ENCODE assay signal across 8 mouse cellular contexts in genomic region chr7:82870148-82870513, GRCm38 (mm10). TPM values are rescaled to one million over a fixed set of nuclear protein-coding genes. Genes with fewer than 3 reads are reported as not detected.
DNase-seq lines count a peak whose midpoint lies in the region; ATAC-seq and TF ChIP-seq lines count a peak whose summit lies in the region.

No protein-coding gene starts in this region.

- no peak for DNase-seq in heart, adult 2 months
- DNase-seq in heart, postnatal 36 days: no peak
- no peak for DNase-seq in heart, postnatal 0 days (ENCODE audit: low spot score)
- no peak for DNase-seq in ovary, adult 18-20 months (ENCODE audit: low spot score)
- DNase-seq in layer of hippocampus, postnatal 10 days (ENCODE audit: low spot score in 2 of 2): no peak
- DNase-seq in cerebellum, adult 18-20 months: no peak

- peak overlapping the region; percentile 94 for H3K4me2 ChIP-seq in heart, postnatal 0 days (ENCODE audit: low read depth, low read length)
- peak overlapping the region; percentile 90 for H3K4me2 ChIP-seq in liver, embryonic 15.5 days

- no peak for ATAC-seq in heart, postnatal 0 days (ENCODE audit: insufficient read depth, low read depth)
- no peak for ATAC-seq in liver, embryonic 15.5 days (ENCODE audit: insufficient read depth)

- H3K27ac ChIP-seq in heart, adult 2 months: no peak overlapping the region
- H3K27ac ChIP-seq in ES-Bruce4 (ENCODE audit: insufficient read depth, low read length): no peak overlapping the region
- H3K27ac ChIP-seq in heart, postnatal 0 days (ENCODE audit: low read depth): no peak overlapping the region
- H3K27ac ChIP-seq in liver, embryonic 15.5 days (replicated peaks): no peak overlapping the region

- H3K36me3 ChIP-seq in heart, adult 2 months (ENCODE audit: control insufficient read depth, insufficient read depth, low read length): no peaks in the 10 kb centered on the region
- H3K36me3 ChIP-seq in ES-Bruce4 (ENCODE audit: control insufficient read depth, insufficient read depth, low read length, poor library complexity, severe bottlenecking): no peaks in the 10 kb centered on the region
- peaks cover 14% of the 10 kb centered on the region for H3K36me3 ChIP-seq in heart, postnatal 0 days (replicated peaks; ENCODE audit: control insufficient read depth, insufficient read depth, low read length)
- no peaks in the 10 kb centered on the region for H3K36me3 ChIP-seq in liver, embryonic 15.5 days (replicated peaks)

- no peaks in the 10 kb centered on the region for H3K79me2 ChIP-seq in heart, adult 2 months (replicated peaks; ENCODE audit: control insufficient read depth, insufficient read depth, low read length)

- H3K9ac ChIP-seq in heart, adult 2 months (ENCODE audit: low read depth, low read length): peak overlapping the region; percentile 18
- no peak overlapping the region for H3K9ac ChIP-seq in ES-Bruce4 (ENCODE audit: low read depth, poor library complexity, severe bottlenecking)
- H3K9ac ChIP-seq in heart, postnatal 0 days (replicated peaks; ENCODE audit: low read depth, low read length): peak overlapping the region; percentile 4; the same call in 1 of the 2 replicates
- H3K9ac ChIP-seq in liver, embryonic 15.5 days: no peak overlapping the region

- TF ChIP-seq EP300 in heart, adult 2 months (IDR thresholded peaks at IDR 0.05; ENCODE audit: insufficient read depth, low read depth, low read length): no peak
- no peak for TF ChIP-seq EP300 in ES-Bruce4 (IDR thresholded peaks at IDR 0.05; ENCODE audit: insufficient read depth, low read depth, low read length)
- TF ChIP-seq EP300 in heart, postnatal 0 days (IDR thresholded peaks at IDR 0.05; ENCODE audit: low read depth): no peak

- no peak overlapping the region for H3K4me3 ChIP-seq in heart, adult 2 months
- peak overlapping the region; percentile 77 for H3K4me3 ChIP-seq in ES-Bruce4 (ENCODE audit: low read depth, low read length)
- H3K4me3 ChIP-seq in heart, postnatal 0 days (ENCODE audit: low read depth, low read length): peak overlapping the region; percentile 85
- H3K4me3 ChIP-seq in liver, embryonic 15.5 days (replicated peaks): peak overlapping the region; percentile 64

- H3K9me3 ChIP-seq in ES-Bruce4 (replicated peaks; ENCODE audit: control insufficient read depth, insufficient read depth, low read length, poor library complexity, severe bottlenecking): peaks cover 6% of the 10 kb centered on the region; the same call in 1 of the 2 replicates
- no peaks in the 10 kb centered on the region for H3K9me3 ChIP-seq in heart, postnatal 0 days (replicated peaks; ENCODE audit: control insufficient read depth, low read length)
- no peaks in the 10 kb centered on the region for H3K9me3 ChIP-seq in liver, embryonic 15.5 days (replicated peaks)

- no peak for TF ChIP-seq POLR2A in heart, adult 2 months (IDR thresholded peaks at IDR 0.05; ENCODE audit: insufficient read depth, low read depth, low read length)
- TF ChIP-seq POLR2A in ES-Bruce4 (IDR thresholded peaks at IDR 0.05; ENCODE audit: insufficient read depth, low read length): no peak

- 71% methylated on average over 18 of the region's 18 CpGs for WGBS in heart, adult 2 months
- 45% methylated on average over 18 of the region's 18 CpGs for WGBS in heart, postnatal 0 days
- 58% methylated on average over 18 of the region's 18 CpGs for WGBS in liver, embryonic 15.5 days (ENCODE audit: insufficient replicate concordance)

- intact Hi-C loops in heart, adult 2 months (cut with DNase I): no loop called here
- intact Hi-C loops in heart, postnatal 36 days (cut with DNase I): no loop called here

- H3K27me3 ChIP-seq in heart, adult 2 months (ENCODE audit: control insufficient read depth, insufficient read depth, low read length): no peaks in the 10 kb centered on the region
- H3K27me3 ChIP-seq in ES-Bruce4 (ENCODE audit: control insufficient read depth, insufficient read depth, low read length, poor library complexity, severe bottlenecking): no peaks in the 10 kb centered on the region
- H3K27me3 ChIP-seq in heart, postnatal 0 days (ENCODE audit: control insufficient read depth, insufficient read depth, low read length): no peaks in the 10 kb centered on the region
- H3K27me3 ChIP-seq in liver, embryonic 15.5 days: peaks cover 54% of the 10 kb centered on the region

- H3K4me1 ChIP-seq in heart, adult 2 months (ENCODE audit: control insufficient read depth, insufficient read depth, low read length): peaks cover 4% of the 10 kb centered on the region
- H3K4me1 ChIP-seq in ES-Bruce4 (ENCODE audit: control insufficient read depth, insufficient read depth, low read length): no peaks in the 10 kb centered on the region
- H3K4me1 ChIP-seq in heart, postnatal 0 days (ENCODE audit: control insufficient read depth, insufficient read depth): peaks cover 12% of the 10 kb centered on the region; the same call in 1 of the 2 replicates
- peaks cover 37% of the 10 kb centered on the region for H3K4me1 ChIP-seq in liver, embryonic 15.5 days (replicated peaks)

- no peak for TF ChIP-seq CTCF in heart, adult 2 months (IDR thresholded peaks at IDR 0.05)
- no peak for TF ChIP-seq CTCF in ES-Bruce4 (IDR thresholded peaks at IDR 0.05; ENCODE audit: low read depth, low read length)
- no peak for TF ChIP-seq CTCF in heart, postnatal 0 days (IDR thresholded peaks at IDR 0.05; ENCODE audit: low read depth)

RNA-seq across cellular contexts. Expression of gene Mex3b, which starts 3.0 kb away (rescaled TPM):
- 1 to 10 TPM; 1.4 TPM for total RNA-seq in heart, adult 2 months (2021)
- 1.7 and 2.1 TPM in 2 replicates for polyA plus RNA-seq in heart, adult 2 months (2012; rRNA removed)
- 1 to 10 TPM; 1.9 to 2.2 TPM for total RNA-seq in heart, postnatal 36 days (2021)
- 8.4 and 10.5 TPM in 2 replicates for polyA plus RNA-seq in ES-Bruce4 (2011; ENCODE audit: insufficient read depth, insufficient read length, low read depth, missing spikeins)
- total RNA-seq in heart, postnatal 0 days (2014; rRNA removed; ENCODE audit: low replicate concordance): 14.4 and 15.2 TPM in 2 replicates
- polyA plus RNA-seq in heart, postnatal 0 days (2015; fragmentation: Nextera tagmentation; extraction: Ambion mirVana): 3.2 and 3.3 TPM in 2 replicates
- polyA plus RNA-seq in liver, embryonic 15.5 days (2015; fragmentation: Nextera tagmentation; extraction: Ambion mirVana): 0.52 and 0.60 TPM in 2 replicates
- total RNA-seq in layer of hippocampus, postnatal 10 days (2021): 10 to 100 TPM; 32.7 to 35.2 TPM

Comparison
In these comparisons a context has a peak if more than half of its experiments do, and no peak if none do; other contexts are left out.
1. H3K9ac ChIP-seq: peak in heart, adult 2 months (single experiment) and heart, postnatal 0 days (single experiment); none in ES-Bruce4 (single experiment) and liver, embryonic 15.5 days (single experiment).